Mouse (Mus musculus) limb, embryonic 11.5 days (tissue): ENCODE data around the gene 4833439L19Rik. TPM values are rescaled to one million over a fixed set of nuclear protein-coding genes. Genes with fewer than 3 reads are reported as not detected.

Experiments used
- ATAC-seq: fragments of 200-750 bp; cut with Nextera tagmentation; 2 replicates; pipeline ENCODE4 v1.8.0; 2017; ENCODE audit warnings: low read depth; ENCODE audit not compliant: insufficient number of reproducible peaks, low FRiP score, low TSS enrichment
- DNase-seq: peaks from one replicate; pipeline ENCODE4 v3.0.0-alpha.2; 2015; ENCODE audit warnings: low spot score
- H3K27ac ChIP-seq: fragments of 300-500 bp; sonication (generic); replicated peaks from 2 replicates; pipeline ENCODE4 v1.5.1; 2014; ENCODE audit warnings: low read depth, mild to moderate bottlenecking, low read length
- H3K27me3 ChIP-seq: fragments of 300-500 bp; sonication (generic); 2 replicates; pipeline ENCODE4 v1.6.1; 2014; ENCODE audit warnings: mild to moderate bottlenecking, low read length, mixed read lengths; ENCODE audit not compliant: control insufficient read depth, insufficient read depth
- H3K36me3 ChIP-seq: fragments of 300-500 bp; sonication (generic); 2 replicates; pipeline ENCODE4 v1.6.1; 2014; ENCODE audit warnings: mild to moderate bottlenecking, low read length, moderate library complexity, mixed read lengths; ENCODE audit not compliant: control insufficient read depth, insufficient read depth
- H3K4me1 ChIP-seq: fragments of 300-500 bp; sonication (generic); 2 replicates; pipeline ENCODE4 v1.6.1; 2014; ENCODE audit warnings: low read length, mixed read lengths; ENCODE audit not compliant: control insufficient read depth, insufficient read depth
- H3K4me2 ChIP-seq: fragments of 300-500 bp; sonication (generic); 2 replicates; pipeline ENCODE4 v1.6.1; 2014; ENCODE audit warnings: low read depth, mild to moderate bottlenecking, moderate library complexity; ENCODE audit not compliant: severe bottlenecking
- H3K4me3 ChIP-seq: fragments of 300-500 bp; sonication (generic); 2 replicates; pipeline ENCODE4 v1.5.1; 2014; ENCODE audit warnings: low read depth, low read length
- H3K9ac ChIP-seq: fragments of 300-500 bp; sonication (generic); 2 replicates; pipeline ENCODE4 v1.6.1; 2014; ENCODE audit warnings: mild to moderate bottlenecking, low read length
- H3K9me3 ChIP-seq: fragments of 300-500 bp; sonication (generic); 2 replicates; pipeline ENCODE4 v1.6.1; 2016; ENCODE audit warnings: low read length; ENCODE audit not compliant: control insufficient read depth
- WGBS: fragments of 180-500 bp; shearing (Covaris S2); extraction: QIAGEN DNeasy Blood & Tissue Kit; methylation state at CpG from one replicate; pipeline ENCODE4 v1.1.7; 2014; 5-methylcytosine and 5-hydroxymethylcytosine counted together
- polyA plus RNA-seq: library from polyadenylated mRNA; unstranded; fragments of >200 nt; fragmentation: Nextera tagmentation; extraction: Ambion mirVana; gene quantifications from 2 replicates; pipeline ENCODE4 v1.2.1, GENCODE M21; 2014

Gene 4833439L19Rik
- polyA plus RNA-seq, 1 experiment from 2014 or later, result 184 TPM

GRCm38 (mm10) chr13:54565594-54566345 is 535 bp upstream of the 4833439L19Rik start:
- Histone ChIP-seq H3K9me3 (no peaks in the 10 kb centered on the region), H3K27ac (no peak overlapping the region), H3K4me1 (peaks cover 6% of the 10 kb centered on the region), H3K4me2 (peak overlapping the region; percentile 37; the same call in 1 of the 2 replicates), H3K27me3 (no peaks in the 10 kb centered on the region), H3K36me3 (0 out of 2 replicates have a peak, but pooled peaks cover 3% of the 10 kb centered on the region), H3K9ac (no peak overlapping the region), H3K4me3 (peak overlapping the region; percentile 93)
- 48% methylated on average over 8 of the region's 8 CpGs for WGBS
- DNase-seq (peak; percentile 60), ATAC-seq (0 out of 2 replicates have a peak, but pooled peaks have one; percentile 8)

GRCm38 (mm10) chr13:54564232-54565200 is 719 bp downstream of the 4833439L19Rik start:
- Histone ChIP-seq H3K4me1 (peaks cover 6% of the 10 kb centered on the region), H3K27me3 (no peaks in the 10 kb centered on the region), H3K4me3 (peak overlapping the region; percentile 93), H3K9me3 (no peaks in the 10 kb centered on the region), H3K4me2 (peak overlapping the region; percentile 63), H3K9ac (peak overlapping the region; percentile 96), H3K36me3 (peaks cover 3% of the 10 kb centered on the region; the same call in 1 of the 2 replicates), H3K27ac (no peak overlapping the region)
- ATAC-seq (peak; percentile 72), DNase-seq (peak; percentile 45)
- 11% methylated on average over 45 of the region's 45 CpGs for WGBS

GRCm38 (mm10) chr13:54562562-54562961 is 2.7 kb downstream of the 4833439L19Rik start:
- whole genome bisulfite sequencing, result 88% methylated on average over 7 of the region's 7 CpGs
- Histone ChIP-seq H3K4me1 (peaks cover 6% of the 10 kb centered on the region), H3K4me3 (no peak overlapping the region), H3K36me3 (peaks cover 9% of the 10 kb centered on the region), H3K27me3 (no peaks in the 10 kb centered on the region), H3K9me3 (no peaks in the 10 kb centered on the region), H3K4me2 (no peak overlapping the region), H3K9ac (no peak overlapping the region), H3K27ac (no peak overlapping the region)
- no peak for ATAC-seq
- no peak for DNase-seq

GRCm38 (mm10) chr13:54560608-54561007 is 4.6 kb downstream of the 4833439L19Rik start:
- ATAC-seq (no peak), DNase-seq (no peak)
- Histone ChIP-seq H3K27ac (no peak overlapping the region), H3K9ac (no peak overlapping the region), H3K4me1 (peaks cover 6% of the 10 kb centered on the region), H3K9me3 (no peaks in the 10 kb centered on the region), H3K4me3 (no peak overlapping the region), H3K36me3 (peaks cover 24% of the 10 kb centered on the region), H3K27me3 (no peaks in the 10 kb centered on the region), H3K4me2 (no peak overlapping the region)
- 95% methylated on average over 7 of the region's 7 CpGs for WGBS

- H3K9ac ChIP-seq, result no peak overlapping the region
- no peaks in the 10 kb centered on the region for H3K27me3 ChIP-seq
- H3K9me3 ChIP-seq, result no peaks in the 10 kb centered on the region
- H3K4me3 ChIP-seq, result no peak overlapping the region
- 92% methylated on average over 2 of the region's 2 CpGs for WGBS
- ATAC-seq, result no peak
- no peak for DNase-seq
- H3K36me3 ChIP-seq, result peaks cover 24% of the 10 kb centered on the region
- H3K27ac ChIP-seq, result no peak overlapping the region
- no peak overlapping the region for H3K4me2 ChIP-seq
- H3K4me1 ChIP-seq, result peaks cover 6% of the 10 kb centered on the region
Observed at GRCm38 (mm10) chr13:54559656-54560055, 5.6 kb downstream of the 4833439L19Rik start.

- 88% methylated on average over 1 of the region's 1 CpGs for WGBS
- H3K4me1 ChIP-seq, result no peaks in the 10 kb centered on the region
- H3K9ac ChIP-seq, result no peak overlapping the region
- H3K9me3 ChIP-seq, result no peaks in the 10 kb centered on the region
- H3K27me3 ChIP-seq, result no peaks in the 10 kb centered on the region
- H3K36me3 ChIP-seq, result peaks cover 26% of the 10 kb centered on the region
- no peak overlapping the region for H3K4me3 ChIP-seq
- no peak for DNase-seq
- no peak for ATAC-seq
- H3K4me2 ChIP-seq, result no peak overlapping the region
- H3K27ac ChIP-seq, result no peak overlapping the region
Observed at GRCm38 (mm10) chr13:54557652-54558051, 7.6 kb downstream of the 4833439L19Rik start.

GRCm38 (mm10) chr13:54556796-54557195 is 8.4 kb downstream of the 4833439L19Rik start:
- Histone ChIP-seq H3K4me1 (no peaks in the 10 kb centered on the region), H3K4me3 (no peak overlapping the region), H3K9me3 (no peaks in the 10 kb centered on the region), H3K36me3 (peaks cover 28% of the 10 kb centered on the region), H3K4me2 (no peak overlapping the region), H3K9ac (no peak overlapping the region), H3K27ac (no peak overlapping the region), H3K27me3 (no peaks in the 10 kb centered on the region)
- WGBS, result 90% methylated on average over 3 of the region's 3 CpGs
- DNase-seq (no peak), ATAC-seq (no peak)

- Histone ChIP-seq H3K4me2 (no peak overlapping the region), H3K36me3 (peaks cover 25% of the 10 kb centered on the region), H3K9me3 (no peaks in the 10 kb centered on the region), H3K9ac (no peak overlapping the region), H3K4me3 (no peak overlapping the region), H3K27ac (no peak overlapping the region), H3K4me1 (no peaks in the 10 kb centered on the region), H3K27me3 (no peaks in the 10 kb centered on the region)
- no peak for ATAC-seq
- 95% methylated on average over 9 of the region's 9 CpGs for WGBS
- DNase-seq, result no peak
Observed at GRCm38 (mm10) chr13:54556176-54556575, 9.1 kb downstream of the 4833439L19Rik start.
